Mouse (Mus musculus): ENCODE data around the gene Map9.

GRCm38 (mm10) chr3:82405830-82406229 is 48.0 kb downstream of the Map9 start:
- no peak for TF ChIP-seq CTCF (IDR thresholded peaks at IDR 0.05; ENCODE audit: low read depth, low read length)
- no peak for TF ChIP-seq POLR2A (IDR thresholded peaks at IDR 0.05; ENCODE audit: insufficient read depth, low read length)
- no peak for TF ChIP-seq EP300 (IDR thresholded peaks at IDR 0.05; ENCODE audit: insufficient read depth, low read depth, low read length)

Measured in ES-Bruce4 (cell line).